Mouse (Mus musculus) E14TG2a.4 (cell line): ENCODE measurements around the gene Magi2.

ENCODE experiments used
- CTCF ChIP-seq: conservative IDR thresholded peaks from 2 replicates; pipeline ENCODE4 v1.5.1; 2014; ENCODE audit warnings: low read length
- NANOG ChIP-seq: IDR thresholded peaks from 2 replicates; pipeline ENCODE4 v1.6.1; 2014; ENCODE audit warnings: borderline replicate concordance, low read length, mixed read lengths

GRCm38 (mm10) chr5:20576266-20576665 is 1349.4 kb downstream of the Magi2 start:
- TF ChIP-seq CTCF (no peak), NANOG (no peak)
